Mouse (Mus musculus) CD4-positive helper T cell, adult 2 months (primary cell): ENCODE results near the gene Gm5849.
"Not testable (repeated sequence)": the region's sequence is repeated elsewhere in the genome, so short reads cannot be mapped to it uniquely, and the experiment has no call there.

Experiments used
- DNase-seq: peaks from one replicate; pipeline ENCODE4 v3.0.0-alpha.2; 2012; ENCODE audit warnings: low read depth, missing footprints, low spot score

The Gm5849 gene

GRCm38 (mm10) chr3:90777776-90778175, at the start of gene Gm5849:
Gene Gm5849, minus strand, starts transcription at chr3:90777876.
- not testable (repeated sequence) for DNase-seq

DNA sequence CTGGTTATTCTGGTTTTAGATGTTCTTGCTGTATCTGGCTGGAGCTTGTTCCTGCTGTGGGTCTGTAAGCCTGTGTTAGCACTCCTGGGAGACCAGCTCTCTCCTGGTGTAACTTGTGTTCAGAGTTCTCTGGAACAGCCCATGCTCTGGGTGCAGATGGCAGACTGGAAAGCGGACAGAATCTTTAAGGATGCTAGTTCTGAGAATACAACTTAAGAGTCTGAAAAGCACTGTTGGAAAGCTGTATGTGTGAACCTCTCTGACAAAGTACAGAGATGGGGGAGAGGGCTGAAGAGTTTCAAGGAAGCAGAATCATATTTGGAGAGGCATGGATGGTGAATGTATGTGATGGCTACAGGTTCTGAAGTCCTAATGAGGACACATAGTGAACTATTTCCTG, 28.0 kb downstream of the Gm5849 start:
- no peak for DNase-seq

DNA sequence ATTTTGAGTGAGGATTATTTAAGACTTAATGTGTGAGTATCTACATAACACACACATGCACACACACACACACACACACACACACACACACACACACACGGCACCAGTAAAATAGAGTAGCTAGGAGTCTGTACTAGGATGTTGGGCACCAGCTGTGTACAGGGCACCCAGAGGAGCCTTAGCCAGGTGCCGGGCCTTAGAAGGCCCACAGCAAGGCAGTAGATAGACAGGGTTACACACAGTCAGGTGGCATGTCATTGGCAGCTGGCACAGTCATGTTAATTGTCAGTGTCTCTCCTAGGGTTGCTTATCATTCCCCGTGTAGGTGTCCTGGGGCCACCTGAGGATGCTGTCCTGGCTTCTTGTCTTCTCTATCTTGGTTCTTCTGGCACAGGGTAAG, 51.1 kb downstream of the Gm5849 start, which contains the start of gene Pglyrp4:
TSS of gene Pglyrp4 (plus strand) at position 301 of the 400 bp plus-strand sequence.
- no peak for DNase-seq
